Mouse (Mus musculus): ENCODE measurements around the gene Nxpe4.
A peak's percentile ranks its signal among the peaks of the same experiment; 100 is the strongest.
"Not testable (repeated sequence)": the region's sequence is repeated elsewhere in the genome, so short reads cannot be mapped to it uniquely, and the experiment has no call there.

Nxpe4 gene

DNA sequence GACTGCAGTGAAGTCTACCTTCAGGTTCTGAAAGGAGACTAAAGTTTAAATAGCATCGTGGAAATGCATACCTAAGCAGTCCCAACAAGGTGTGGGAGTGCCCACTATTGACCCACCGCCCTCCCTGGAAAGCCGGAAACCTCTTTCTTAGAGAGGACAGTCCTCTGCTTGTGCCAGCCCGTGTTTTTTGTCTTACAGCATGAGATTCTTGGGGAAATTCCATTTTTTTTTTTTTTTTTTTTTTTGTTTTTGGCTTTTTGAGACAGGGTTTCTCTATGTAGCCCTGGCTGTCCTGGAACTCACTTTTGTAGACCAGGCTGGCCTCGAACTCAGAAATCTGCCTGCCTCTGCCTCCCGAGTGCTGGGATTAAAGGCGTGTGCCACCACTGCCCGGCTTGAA is 255.5 kb downstream of the Nxpe4 start:
- not testable (repeated sequence) for DNase-seq

DNA sequence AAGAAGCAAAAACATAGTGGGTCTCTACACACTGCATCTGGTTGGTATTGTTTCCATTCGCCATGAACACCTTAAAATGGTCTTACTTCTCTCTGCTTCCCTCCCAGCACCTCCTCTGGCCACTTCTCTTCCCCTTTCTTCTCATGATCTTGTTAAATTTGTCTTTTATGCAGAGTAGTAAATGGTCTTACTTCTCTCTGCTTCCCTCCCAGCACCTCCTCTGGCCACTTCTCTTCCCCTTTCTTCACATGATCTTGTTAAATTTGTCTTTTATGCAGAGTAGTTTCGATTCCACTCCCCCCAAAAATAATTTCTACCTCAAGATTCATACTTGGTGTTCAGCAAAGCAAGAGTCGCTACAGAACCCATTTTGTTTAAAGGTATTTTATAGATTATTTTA is 256.2 kb downstream of the Nxpe4 start:
- no peak for DNase-seq

DNA sequence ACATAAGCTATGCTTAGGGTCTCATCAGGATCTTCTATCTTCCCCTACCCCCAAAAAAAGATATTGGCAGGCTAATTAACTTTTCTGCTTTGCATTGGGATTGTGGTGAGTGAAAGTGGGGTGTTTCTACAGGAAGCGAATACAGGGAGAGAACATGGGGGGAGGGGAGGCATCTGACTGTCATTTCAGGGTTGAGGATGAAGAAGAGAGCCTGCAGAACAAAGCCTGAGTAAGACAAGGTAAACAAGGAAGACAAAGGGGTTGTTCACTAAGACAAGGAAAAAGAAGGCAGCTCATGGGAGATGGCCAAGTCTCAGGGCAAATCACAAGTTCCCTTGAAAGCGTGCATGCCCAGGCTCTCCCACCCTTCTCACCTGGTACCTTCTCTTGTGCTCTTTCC is 256.6 kb downstream of the Nxpe4 start:
- no peak for DNase-seq

DNA sequence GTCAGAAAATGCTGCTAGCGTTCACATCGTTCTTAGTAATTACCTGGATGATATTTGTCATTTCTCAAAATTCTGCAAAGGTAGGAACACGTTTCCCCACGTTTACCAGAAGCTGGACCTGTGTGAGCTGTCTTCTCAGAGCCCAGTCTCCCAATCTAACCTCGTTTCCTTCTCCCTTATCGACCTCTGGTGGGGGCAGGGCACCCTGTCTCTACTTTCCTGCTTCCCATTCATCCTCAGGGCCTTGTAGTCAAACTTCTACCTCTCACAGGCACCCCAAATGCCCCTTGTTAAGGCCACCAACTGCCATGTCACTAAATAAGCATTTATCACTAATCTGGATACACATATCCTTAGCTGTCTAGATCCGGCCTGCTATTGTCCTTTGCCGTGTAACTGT is 257.0 kb downstream of the Nxpe4 start:
- DNase-seq, result no peak

DNA sequence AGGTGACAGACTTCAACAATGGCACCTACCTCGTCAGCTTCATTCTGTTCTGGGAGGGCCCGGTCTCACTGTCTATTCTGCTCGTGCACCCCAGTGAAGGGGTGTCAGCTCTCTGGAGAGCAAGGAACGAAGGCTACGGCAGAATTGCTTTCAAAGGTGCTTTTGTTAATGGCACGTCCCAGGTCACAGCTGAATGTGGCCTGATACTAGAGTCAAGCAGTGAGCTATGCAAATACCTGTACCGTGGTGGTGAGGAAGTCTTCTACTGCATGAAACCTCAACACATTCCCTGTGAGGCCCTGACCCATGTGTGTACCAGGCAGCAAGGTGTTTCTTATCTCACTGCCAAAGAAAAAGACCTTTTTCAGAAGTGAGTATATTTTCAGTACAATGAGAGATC is 258.6 kb downstream of the Nxpe4 start:
- DNase-seq, result no peak

DNA sequence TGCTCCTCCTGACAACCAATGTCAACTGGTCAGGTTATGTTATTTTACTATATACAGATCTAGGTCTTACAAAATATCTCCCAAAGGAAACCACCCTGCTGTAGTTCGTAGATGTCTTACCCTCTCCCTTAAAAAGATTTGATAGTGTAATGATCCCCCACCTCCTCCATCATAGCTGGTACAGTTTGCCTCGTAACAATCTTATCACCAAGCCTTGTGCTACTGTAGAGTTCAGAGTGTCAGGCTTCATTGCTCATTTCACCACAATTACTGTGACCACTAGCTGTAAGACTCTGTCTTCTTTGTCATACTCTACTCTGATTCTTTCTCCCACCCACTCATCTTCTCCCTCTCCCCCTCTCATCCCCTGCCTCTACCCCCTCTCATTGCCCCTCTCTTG is 259.2 kb downstream of the Nxpe4 start:
- DNase-seq, result no peak

- DNase-seq, result no peak
Observed at GRCm38 (mm10) chr9:48421561-48421960, 259.7 kb downstream of the Nxpe4 start.

DNA sequence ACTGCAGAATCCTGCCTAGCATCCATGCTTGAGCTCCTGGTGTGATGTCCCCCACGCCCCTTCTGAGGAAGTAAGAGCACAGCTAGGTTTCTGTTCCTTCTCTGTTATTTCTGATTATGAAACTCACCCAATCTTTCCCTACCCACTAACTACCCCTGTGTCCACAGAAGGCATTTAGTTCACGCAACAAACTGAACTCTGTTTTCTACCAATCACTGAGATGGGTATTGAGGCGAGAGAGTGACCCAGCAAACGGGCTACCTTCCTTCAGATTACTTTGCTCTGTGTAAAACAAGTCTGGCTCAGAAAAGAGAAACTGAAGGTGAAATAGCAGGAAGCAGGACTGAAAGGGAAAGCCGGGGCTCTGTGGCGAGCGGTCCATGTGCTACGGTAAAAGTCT is 260.6 kb downstream of the Nxpe4 start:
- DNase-seq, result no peak

GRCm38 (mm10) chr9:48423256-48423655 is 261.4 kb downstream of the Nxpe4 start:
- DNase-seq, result no peak

DNA sequence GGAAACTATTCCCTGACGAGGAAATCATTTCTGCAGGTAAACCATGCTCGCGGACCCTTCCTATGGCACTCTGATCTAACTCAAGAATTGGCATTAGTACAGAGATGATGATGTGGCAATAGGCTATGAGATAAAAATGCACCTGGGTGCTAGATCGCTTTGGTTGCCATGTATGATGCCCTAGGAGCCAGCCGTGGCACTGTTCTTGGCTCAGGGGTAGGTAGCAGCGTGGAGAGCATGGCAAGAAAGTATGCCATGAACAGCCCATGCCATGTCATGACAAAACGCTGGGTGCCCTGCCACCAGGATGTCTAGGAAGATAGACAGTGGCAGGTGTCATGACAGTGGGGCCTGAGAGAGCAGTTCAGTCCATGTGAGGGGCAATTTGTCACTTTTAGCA is 265.4 kb downstream of the Nxpe4 start:
- no peak for DNase-seq

DNA sequence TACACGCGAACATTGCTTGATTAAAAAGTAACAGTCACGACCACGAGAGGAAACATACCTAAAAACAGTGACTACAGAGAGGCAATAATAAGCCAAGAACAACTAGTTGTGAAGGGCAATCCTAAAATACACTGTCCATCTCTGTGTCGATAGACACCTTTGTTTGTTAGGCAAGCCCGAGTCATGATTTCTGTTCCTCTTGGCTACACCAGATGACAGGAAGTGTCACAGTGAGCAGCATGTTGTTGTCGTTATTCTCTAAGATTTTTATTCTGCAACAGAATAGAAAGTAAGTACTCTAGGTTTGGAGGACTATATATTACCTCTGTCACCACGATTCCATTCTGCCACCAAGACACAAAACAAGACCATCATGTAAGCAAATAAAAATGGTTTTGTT is 270.6 kb downstream of the Nxpe4 start:
- no peak for DNase-seq

GRCm38 (mm10) chr9:48443873-48444272 is 282.1 kb downstream of the Nxpe4 start:
- DNase-seq, result no peak

DNA sequence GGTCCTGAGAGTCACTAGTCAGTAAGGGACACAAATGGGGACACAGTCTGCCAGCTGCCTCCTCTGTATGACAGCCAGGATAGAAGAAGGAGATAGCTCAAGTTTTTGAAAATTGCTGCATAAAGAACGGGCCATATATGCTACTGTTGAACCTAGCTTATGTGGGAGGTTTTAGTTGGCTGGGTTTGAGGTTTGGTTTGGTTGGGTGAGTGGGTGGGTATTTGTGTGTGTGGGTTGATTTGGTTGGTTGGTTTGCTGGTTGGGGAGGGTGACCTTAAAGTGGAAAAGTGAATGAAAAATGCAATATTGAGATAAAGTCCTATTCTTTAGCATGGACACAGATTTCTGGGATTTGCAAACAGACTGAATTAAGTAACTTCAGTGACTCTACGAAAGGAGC is 283.0 kb downstream of the Nxpe4 start:
- no peak for DNase-seq

DNA sequence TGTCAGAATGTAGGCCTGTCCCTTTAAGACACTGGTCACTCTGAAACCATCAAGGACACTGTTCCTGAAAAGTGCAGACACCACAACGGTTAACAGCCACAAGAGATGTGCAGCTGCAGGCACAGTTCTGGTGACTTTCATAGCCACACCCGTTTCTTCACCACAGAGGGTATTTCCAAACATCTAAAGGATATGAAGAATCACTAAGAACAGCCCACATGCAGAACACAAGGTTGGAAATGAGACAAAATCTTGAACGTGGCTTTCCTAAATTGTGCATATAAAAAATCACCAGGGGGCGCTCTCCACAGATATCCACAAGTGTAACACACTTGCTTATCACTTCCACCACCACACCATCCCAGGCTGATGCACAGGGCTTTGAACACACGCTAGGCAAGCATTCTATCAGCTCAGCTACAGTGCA is 286.0 kb downstream of the Nxpe4 start:
- peak; percentile 35 to 55 for DNase-seq

Data from kidney, postnatal 36 days (tissue).